Mouse (Mus musculus): ENCODE results near the gene Bex6.
A peak's percentile ranks its signal among the peaks of the same experiment; 100 is the strongest.
"Not testable (repeated sequence)": the region's sequence is repeated elsewhere in the genome, so short reads cannot be mapped to it uniquely, and the experiment has no call there.

Gene Bex6

GRCm38 (mm10) chr16:32174340-32175005 lies 5.2 kb upstream of the Bex6 start:
- DNase-seq (ENCODE audit: low read depth), result no peak

- no peak for DNase-seq (ENCODE audit: low read depth)
Observed at GRCm38 (mm10) chr16:32175029-32175428, 4.6 kb upstream of the Bex6 start.

- DNase-seq (ENCODE audit: low read depth), result peak; percentile 54
Observed at GRCm38 (mm10) chr16:32176896-32177686, 2.5 kb upstream of the Bex6 start.

GRCm38 (mm10) chr16:32186056-32186455 lies 6.4 kb downstream of the Bex6 start:
- no peak for DNase-seq (ENCODE audit: low read depth)

GRCm38 (mm10) chr16:32189109-32189508 lies 9.5 kb downstream of the Bex6 start:
- no peak for DNase-seq (ENCODE audit: low read depth)

GRCm38 (mm10) chr16:32190011-32190441 lies 10.4 kb downstream of the Bex6 start:
- peak; percentile 58 for DNase-seq (ENCODE audit: low read depth)

GRCm38 (mm10) chr16:32200256-32201003 lies 20.8 kb downstream of the Bex6 start:
- no peak for DNase-seq (ENCODE audit: low read depth)

- no peak for DNase-seq (ENCODE audit: low read depth)
Observed at GRCm38 (mm10) chr16:32201004-32201325, 21.3 kb downstream of the Bex6 start.

- peak; percentile 79 for DNase-seq (ENCODE audit: low read depth)
Observed at GRCm38 (mm10) chr16:32202681-32203080, 23.1 kb downstream of the Bex6 start.

- no peak for DNase-seq (ENCODE audit: low read depth)
Observed at GRCm38 (mm10) chr16:32204902-32205301, 25.3 kb downstream of the Bex6 start.

GRCm38 (mm10) chr16:32214156-32214555 lies 34.5 kb downstream of the Bex6 start:
- no peak for DNase-seq (ENCODE audit: low read depth)

GRCm38 (mm10) chr16:32214804-32215576 lies 35.4 kb downstream of the Bex6 start:
- DNase-seq (ENCODE audit: low read depth), result no peak

GRCm38 (mm10) chr16:32221803-32222202 lies 42.2 kb downstream of the Bex6 start:
- no peak for DNase-seq (ENCODE audit: low read depth)

GRCm38 (mm10) chr16:32222399-32222798 lies 42.8 kb downstream of the Bex6 start:
- no peak for DNase-seq (ENCODE audit: low read depth)

GRCm38 (mm10) chr16:32232050-32232449 lies 52.4 kb downstream of the Bex6 start:
- not testable (repeated sequence) for DNase-seq (ENCODE audit: low read depth)
